Mouse (Mus musculus) macrophage (primary cell): Measurements from ENCODE around the gene Pex6. TPM values are rescaled to one million over a fixed set of nuclear protein-coding genes. Genes with fewer than 3 reads are reported as not detected.

Experiments
- H3K27ac ChIP-seq: fragments of 350-480 bp; formaldehyde crosslinking; 2 replicates; pipeline ENCODE4 v1.9.0; 2021
- H3K36me3 ChIP-seq: fragments of 350-480 bp; formaldehyde crosslinking; 2 replicates; pipeline ENCODE4 v1.9.0; 2021; ENCODE audit errors: inconsistent target
- H3K4me3 ChIP-seq: fragments of 350-480 bp; formaldehyde crosslinking; 2 replicates; pipeline ENCODE4 v1.9.0; 2021; ENCODE audit errors: inconsistent target
- H3K79me2 ChIP-seq: fragments of 350-480 bp; formaldehyde crosslinking; 2 replicates; pipeline ENCODE4 v1.9.0; 2021; ENCODE audit errors: inconsistent target
- WGBS: methylation state at CpG from one replicate; pipeline ENCODE4 v1.1.7; 2026; ENCODE audit warnings: inconsistent platforms; ENCODE audit not compliant: missing documents; 5-methylcytosine and 5-hydroxymethylcytosine counted together
- polyA plus RNA-seq: library from polyadenylated mRNA; stranded (reverse); fragments of 250-400 nt; gene quantifications from 3 replicates; pipeline ENCODE4 v1.2.4, GENCODE M21; 2018; ENCODE audit warnings: inconsistent platforms

Pex6 gene
- polyA plus RNA-seq, 1 experiment from 2014 or later = 6.9 TPM

DNA sequence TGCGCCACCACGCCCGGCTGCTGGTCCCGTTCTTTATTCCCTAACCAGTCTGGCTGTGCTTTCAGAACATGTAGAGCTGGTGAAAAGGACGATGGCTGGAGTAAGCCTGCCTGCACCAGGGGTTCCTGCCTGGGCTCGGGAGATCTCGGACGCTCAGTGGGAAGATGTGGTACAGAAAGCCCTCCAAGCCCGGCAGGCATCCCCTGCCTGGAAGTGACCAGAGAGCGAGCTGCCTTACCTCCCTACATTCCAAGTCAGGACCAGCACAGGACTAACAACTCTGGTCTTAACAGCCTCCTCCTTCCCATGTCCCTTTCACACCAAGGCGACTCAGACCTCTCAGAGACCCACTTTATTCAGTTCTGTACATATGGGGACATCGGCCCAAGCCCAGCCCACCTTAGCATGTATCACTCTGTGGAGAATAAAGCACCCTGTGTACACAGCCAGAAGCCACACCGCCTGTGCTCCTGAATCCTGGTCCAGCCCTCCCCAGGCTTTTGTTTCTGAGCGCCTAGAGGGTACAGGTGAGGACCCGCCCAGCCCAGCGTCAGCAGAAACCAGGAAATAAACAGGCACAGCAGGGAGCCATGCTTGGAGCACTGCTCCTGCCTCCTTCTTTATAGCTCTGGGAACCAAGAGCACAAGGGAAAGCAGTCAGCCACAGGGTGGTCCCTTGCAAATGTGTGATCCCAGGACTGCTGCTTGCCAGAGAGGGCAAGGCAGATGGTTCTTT, 28.4 kb upstream of the Pex6 start:
- Histone ChIP-seq H3K27ac (no peak overlapping the region), H3K4me3 (no peak overlapping the region), H3K79me2 (peaks cover 33% of the 10 kb centered on the region), H3K36me3 (peaks cover 48% of the 10 kb centered on the region)
- 95% methylated on average over 16 of the region's 16 CpGs for WGBS

DNA sequence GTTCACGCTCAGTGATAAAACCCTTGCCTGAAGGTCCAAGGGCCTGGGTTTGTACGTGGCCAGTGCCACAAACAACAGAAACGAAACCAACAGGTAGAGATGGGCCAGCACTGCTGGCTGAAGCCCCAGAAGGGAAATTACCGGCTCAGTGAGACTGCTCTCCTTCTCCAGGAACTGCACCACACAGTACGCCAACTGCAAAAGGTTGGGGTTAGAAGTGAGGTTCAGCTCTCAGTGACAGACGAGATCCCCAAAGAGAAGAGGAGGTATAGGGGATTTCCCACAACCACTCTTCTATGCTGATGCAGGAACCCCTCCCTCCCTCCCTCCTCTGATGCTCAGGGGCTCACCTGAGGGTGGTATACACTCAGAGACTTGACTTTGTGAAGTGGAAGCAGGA, 25.4 kb upstream of the Pex6 start:
- Histone ChIP-seq H3K4me3 (no peak overlapping the region), H3K27ac (no peak overlapping the region), H3K79me2 (peaks cover 6% of the 10 kb centered on the region; the same call in 1 of the 2 replicates), H3K36me3 (peaks cover 45% of the 10 kb centered on the region)
- WGBS = 88% methylated on average over 6 of the region's 6 CpGs

DNA sequence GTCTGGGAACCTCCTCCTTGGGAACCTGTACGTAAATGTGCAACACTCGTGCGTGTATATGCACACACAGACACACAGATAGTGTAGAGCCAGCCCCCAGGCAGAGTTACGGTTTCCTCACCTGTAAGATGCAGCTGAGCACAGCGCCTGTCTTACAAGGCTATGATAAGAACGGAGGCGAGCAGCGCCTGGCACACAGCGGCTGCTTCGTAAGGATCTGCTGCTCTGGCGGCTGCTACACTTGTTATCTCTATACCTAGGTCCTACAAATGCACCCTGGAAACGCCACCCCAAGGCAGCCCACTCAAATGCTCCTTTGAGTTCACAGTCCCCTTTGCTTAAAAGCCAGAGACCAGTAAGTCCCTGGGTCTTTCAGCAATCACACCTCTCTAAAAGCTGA, 20.6 kb upstream of the Pex6 start:
- no peaks in the 10 kb centered on the region; the same call in 1 of the 2 replicates for H3K79me2 ChIP-seq
- peaks cover 18% of the 10 kb centered on the region for H3K36me3 ChIP-seq
- 99% methylated on average over 11 of the region's 12 CpGs for WGBS
- no peak overlapping the region for H3K27ac ChIP-seq
- no peak overlapping the region for H3K4me3 ChIP-seq

DNA sequence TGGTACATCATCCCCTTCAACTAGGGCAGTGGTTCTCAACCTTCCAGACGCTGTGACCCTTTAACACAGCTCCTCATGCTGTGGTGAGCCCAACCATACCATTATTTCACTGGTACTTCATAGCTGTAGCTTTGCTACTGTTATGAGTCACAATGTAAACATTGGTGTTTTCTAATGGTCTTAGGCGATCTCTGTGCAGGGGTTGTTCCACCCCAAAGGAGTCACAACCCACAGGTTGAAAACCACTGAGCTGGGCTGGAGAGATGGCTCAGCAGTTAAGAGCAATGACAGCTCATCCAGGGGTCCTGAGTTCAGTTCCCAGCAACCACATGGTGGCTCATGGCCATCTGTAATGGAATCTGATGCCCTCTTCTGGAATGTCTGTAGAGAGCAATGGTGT, 19.9 kb upstream of the Pex6 start:
- H3K27ac ChIP-seq = no peak overlapping the region
- H3K4me3 ChIP-seq = no peak overlapping the region
- peaks cover 2% of the 10 kb centered on the region; the same call in 1 of the 2 replicates for H3K79me2 ChIP-seq
- WGBS = 100% methylated on average over 2 of the region's 2 CpGs
- peaks cover 12% of the 10 kb centered on the region; the same call in 1 of the 2 replicates for H3K36me3 ChIP-seq

DNA sequence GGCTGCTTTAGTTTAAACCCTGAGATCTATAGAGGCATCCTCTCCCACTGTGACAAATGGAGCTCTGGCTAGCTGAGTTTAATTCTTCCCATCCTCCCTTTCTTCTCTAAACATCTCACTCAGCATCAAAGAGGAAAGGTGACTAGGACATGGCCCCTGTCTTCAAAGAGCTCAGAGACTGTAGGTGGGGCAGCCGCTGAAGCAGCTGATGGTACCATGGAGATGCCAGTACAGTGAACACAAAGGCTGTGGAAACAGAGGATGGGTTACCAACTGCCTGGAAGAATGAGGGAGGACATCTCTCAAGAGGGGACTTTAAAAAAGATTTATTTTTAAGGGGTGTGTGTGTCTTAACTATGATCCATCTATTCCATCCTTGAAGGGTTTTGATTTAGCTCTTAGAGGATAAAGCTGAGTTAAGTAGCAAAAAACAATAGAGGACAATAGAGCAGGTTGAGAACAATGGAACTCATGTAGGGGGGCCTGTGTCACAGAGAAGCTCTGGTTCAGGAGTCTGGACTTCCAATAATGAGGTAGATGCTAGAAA, 16.7 kb upstream of the Pex6 start:
- no peak overlapping the region for H3K4me3 ChIP-seq
- no peaks in the 10 kb centered on the region for H3K36me3 ChIP-seq
- 93% methylated on average over 1 of the region's 1 CpGs for WGBS
- H3K27ac ChIP-seq = no peak overlapping the region
- H3K79me2 ChIP-seq = peaks cover 12% of the 10 kb centered on the region; the same call in 1 of the 2 replicates

DNA sequence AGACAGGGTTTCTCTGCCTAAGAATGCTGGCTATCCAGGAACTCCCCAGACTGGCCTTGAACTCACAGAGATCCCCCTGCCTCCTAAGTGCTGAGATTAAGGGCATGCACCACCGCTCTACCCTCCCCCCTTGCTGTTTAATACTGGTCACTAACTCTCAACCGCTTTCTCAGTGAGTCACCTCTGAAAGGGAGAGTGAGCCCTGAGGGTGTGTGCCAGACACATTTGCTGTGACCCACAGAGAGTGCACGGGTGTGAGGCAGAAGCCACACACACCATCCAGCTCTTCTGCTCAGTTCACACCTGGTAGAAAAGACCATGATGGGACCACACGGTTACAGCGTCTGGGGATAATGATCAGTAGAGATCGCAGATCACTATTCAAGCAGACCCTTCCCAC, 12.7 kb upstream of the Pex6 start:
- Histone ChIP-seq H3K4me3 (no peak overlapping the region), H3K36me3 (no peaks in the 10 kb centered on the region), H3K27ac (no peak overlapping the region), H3K79me2 (peaks cover 44% of the 10 kb centered on the region)
- 91% methylated on average over 6 of the region's 6 CpGs for WGBS

DNA sequence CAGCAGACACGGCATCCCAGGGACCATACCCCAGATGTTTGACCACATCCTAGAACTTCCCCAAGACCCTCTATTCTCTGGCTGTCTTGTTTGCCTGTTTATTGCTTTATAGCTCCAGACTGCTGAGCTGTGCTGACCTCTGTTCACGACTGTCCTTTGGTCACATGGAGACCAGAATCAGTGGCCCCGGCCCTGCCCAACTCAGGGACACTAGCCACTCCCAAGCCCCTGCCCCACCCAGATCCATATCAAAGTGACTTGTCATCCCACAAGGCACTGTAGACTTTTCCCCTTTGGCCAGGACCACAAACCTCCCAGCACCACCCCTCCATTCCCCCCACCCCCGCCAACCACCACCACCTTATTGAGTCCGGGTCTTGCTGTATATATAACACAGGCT, 12.0 kb upstream of the Pex6 start:
- Histone ChIP-seq H3K27ac (no peak overlapping the region), H3K4me3 (no peak overlapping the region), H3K79me2 (peaks cover 51% of the 10 kb centered on the region), H3K36me3 (no peaks in the 10 kb centered on the region)
- WGBS = 95% methylated on average over 5 of the region's 5 CpGs

DNA sequence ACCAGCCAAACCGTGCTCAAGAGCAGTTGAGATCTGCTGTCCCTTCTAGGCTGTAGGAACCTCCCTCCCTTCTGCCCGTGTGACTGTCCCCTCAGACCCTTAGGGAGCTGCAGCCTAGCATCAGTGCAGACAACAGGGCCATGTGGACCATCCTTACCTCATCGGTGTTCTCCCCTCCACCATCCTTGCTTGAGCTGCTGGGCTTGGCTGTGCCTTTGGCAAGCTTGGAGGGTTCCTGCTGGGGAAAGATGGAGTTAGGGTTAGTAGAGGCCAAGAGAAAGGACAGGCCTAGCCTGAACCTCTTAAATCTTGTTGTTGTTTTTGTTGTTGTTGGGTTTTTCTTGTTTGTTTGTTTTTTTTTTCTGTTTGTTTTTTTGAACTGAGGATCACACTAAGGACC, 11.4 kb upstream of the Pex6 start:
- peaks cover 52% of the 10 kb centered on the region for H3K79me2 ChIP-seq
- H3K36me3 ChIP-seq = no peaks in the 10 kb centered on the region
- no peak overlapping the region for H3K4me3 ChIP-seq
- WGBS = 97% methylated on average over 3 of the region's 3 CpGs
- H3K27ac ChIP-seq = no peak overlapping the region

DNA sequence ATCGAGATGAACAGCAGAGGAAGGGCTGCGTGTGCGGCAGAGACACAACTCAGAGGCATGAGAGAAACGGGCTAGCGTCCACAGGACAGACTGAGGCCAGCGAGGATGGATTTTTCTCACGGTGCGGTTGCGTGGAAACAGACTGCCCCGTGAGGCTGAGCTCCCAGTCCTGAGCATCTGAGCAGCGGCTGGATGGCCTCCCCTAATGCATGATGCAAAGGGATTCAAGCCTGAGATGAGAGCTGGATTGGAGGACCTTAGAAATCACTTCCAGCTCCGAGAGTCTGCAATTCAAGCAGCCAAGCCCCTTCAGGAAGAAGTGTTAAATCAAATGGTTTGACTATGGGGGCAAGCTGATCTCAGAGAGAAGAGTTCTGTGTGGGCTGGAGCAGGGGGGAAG, 9.8 kb upstream of the Pex6 start:
- Histone ChIP-seq H3K36me3 (no peaks in the 10 kb centered on the region), H3K79me2 (peaks cover 49% of the 10 kb centered on the region), H3K4me3 (no peak overlapping the region), H3K27ac (no peak overlapping the region)
- WGBS = 89% methylated on average over 12 of the region's 12 CpGs

DNA sequence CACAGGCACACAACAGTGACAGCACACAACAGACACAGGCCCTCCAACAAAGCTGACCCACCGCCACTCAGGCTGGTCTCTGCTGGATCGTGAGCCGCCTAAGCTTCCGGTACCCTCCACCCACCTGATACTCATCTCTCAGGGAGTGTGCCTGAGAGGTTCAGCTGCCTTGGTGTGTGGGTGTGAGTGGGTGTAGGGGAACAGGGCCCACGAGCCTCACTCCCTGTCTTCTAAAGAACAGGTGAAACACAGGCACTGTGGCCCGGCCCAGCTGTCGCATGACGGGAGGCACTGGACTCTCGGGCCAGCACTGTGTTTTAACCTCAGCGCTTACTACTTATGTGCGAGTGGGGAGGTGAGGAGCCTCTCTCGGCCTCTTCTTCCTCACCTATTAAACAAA, 9.2 kb upstream of the Pex6 start:
- WGBS = 97% methylated on average over 12 of the region's 12 CpGs
- Histone ChIP-seq H3K36me3 (no peaks in the 10 kb centered on the region), H3K79me2 (peaks cover 45% of the 10 kb centered on the region), H3K27ac (no peak overlapping the region), H3K4me3 (no peak overlapping the region)

DNA sequence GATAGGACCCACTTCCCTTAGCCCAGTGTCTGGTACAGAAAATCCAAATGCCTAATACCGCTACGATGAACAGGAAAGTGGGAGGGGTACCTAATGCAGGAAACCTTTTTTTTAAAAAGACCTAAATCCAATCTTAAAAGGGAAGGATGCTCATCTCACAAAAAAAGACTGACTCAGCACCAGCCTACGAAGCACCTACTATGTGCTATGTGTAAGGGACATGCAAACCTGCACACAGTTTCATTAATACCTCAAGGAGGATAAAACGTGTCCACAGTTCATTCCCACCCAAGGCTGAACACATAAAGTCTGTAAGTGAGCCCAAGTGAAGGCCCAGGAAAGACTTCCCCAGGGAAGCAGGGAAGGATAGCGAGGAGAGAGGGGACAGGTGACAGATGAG, 8.8 kb upstream of the Pex6 start:
- Histone ChIP-seq H3K4me3 (no peak overlapping the region), H3K27ac (no peak overlapping the region)
- WGBS = 97% methylated on average over 5 of the region's 5 CpGs

DNA sequence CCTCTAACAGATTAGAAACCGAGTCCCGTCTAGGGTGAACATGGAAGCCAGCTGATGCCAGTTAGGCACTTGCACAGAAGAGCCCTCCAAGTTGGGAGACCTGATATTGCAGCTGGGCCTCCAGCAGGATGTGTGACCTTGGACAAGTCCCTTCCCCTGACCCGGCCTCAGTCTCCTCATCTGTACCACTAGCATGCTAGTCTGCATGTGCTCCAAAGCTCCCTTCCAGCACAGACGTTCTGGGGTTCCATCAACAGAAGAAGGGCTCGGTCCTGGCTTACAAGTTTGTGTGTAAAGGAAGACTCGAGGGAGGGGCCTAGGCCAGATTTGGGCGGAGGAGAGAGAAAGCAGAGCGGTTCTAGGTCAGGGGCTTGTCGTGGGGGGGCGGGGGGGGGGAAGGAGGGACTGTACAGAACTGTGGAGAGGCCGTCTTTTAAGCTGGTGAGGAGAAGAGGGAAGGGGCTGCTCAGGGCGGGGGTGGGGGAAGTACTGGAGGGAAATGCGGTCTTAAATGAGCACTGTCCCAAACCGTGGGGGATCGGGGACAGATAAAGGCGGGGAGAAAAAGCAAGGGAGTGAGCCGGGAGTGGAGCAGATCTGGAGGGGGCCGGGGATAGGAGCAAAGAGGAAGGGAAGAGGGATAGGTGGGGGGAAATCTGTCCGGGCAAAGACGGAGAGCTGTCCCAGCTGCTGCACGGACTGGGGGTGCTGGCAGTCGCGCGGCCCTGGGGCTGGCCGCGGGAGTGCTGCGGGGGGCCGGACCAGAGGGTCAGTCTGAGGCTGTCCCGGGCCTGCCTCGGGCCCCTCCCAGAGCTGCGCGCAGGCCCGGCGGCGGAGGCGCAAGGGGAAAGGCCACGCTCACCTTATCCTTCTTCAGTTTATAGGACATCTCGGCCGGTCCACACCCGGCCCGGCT, 7.0 kb upstream of the Pex6 start:
- 7% methylated on average over 40 of the region's 41 CpGs for WGBS
- H3K79me2 ChIP-seq = peaks cover 40% of the 10 kb centered on the region
- no peak overlapping the region for H3K27ac ChIP-seq
- peak overlapping the region; percentile 53 for H3K4me3 ChIP-seq
- no peaks in the 10 kb centered on the region for H3K36me3 ChIP-seq

More for the DNA sequence above, 8.8 kb upstream of the Pex6 start:
- no peaks in the 10 kb centered on the region for H3K36me3 ChIP-seq
- H3K79me2 ChIP-seq = peaks cover 43% of the 10 kb centered on the region

DNA sequence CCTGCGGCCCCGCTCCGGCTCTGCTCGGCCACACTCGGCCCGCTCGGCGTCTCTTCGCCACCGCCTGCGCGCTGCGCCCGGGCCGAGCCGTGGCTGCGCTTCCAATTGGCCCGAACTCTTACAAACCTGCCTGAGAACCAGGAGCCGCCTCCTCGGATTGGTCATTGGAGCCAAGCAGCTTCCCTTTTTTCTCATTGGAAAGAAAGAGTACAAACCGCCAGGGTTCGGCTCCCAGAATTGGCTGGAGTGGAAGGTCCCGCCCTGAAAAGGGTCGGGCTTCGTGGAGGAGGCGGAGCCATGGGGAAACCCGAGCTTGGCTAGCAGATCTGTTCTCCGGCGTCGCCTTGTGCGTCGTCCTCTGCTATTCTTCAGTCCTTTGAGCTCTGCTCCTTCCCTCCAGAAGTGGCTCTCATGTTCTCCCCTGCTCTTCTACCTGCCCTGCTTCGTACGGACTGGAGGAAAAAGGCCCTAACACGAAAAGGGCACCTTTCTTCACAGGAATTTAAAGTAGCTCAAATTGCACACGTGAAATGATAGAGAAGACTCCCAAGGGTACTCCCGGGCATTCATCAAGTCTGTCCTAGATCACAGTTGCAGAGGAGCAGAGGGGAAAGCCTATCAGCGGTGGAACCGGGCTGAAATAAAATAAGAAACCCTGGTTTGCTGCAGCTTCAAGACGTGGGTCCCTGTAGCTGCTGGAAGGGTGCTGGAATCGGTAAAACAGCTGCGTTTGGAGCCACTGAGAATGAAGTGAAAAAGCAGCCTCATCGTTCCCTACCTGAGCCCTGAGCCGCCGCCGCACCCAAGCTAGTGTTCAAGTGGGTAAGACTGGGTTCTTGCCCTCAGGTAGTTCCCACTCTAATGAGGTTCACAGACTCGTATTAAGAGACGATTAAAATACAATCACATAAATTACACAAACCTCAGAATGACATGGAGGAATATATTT, 6.1 kb upstream of the Pex6 start, which contains the start of gene Ppp2r5d:
Gene Ppp2r5d (minus strand): TSS at position 225 of the 949 bp plus-strand sequence.
- WGBS = 3% methylated on average over 48 of the region's 48 CpGs
- Histone ChIP-seq H3K36me3 (no peaks in the 10 kb centered on the region), H3K4me3 (peak within 1 kb of the TSS; percentile 53), H3K27ac (peak within 1 kb of the TSS; percentile 4; the same call in 1 of the 2 replicates), H3K79me2 (peaks cover 40% of the 10 kb centered on the region)
